16 mouse cellular contexts compared by ENCODE assay signal in genomic region chr7:110387565-110387964, GRCm38 (mm10).
DNase-seq lines count a peak whose midpoint lies in the region; ATAC-seq and TF ChIP-seq lines count a peak whose summit lies in the region.
"Had no signal": no experiment of that assay in that cellular context is flagged by ENCODE, and none has a peak within 500 bp of the region (broad histone marks: within the 10 kb centered on the region; RNA-seq: fewer than 3 reads in every experiment).

No protein-coding gene starts in this region.

- peaks cover 8% of the 10 kb centered on the region; the same call in 1 of the 2 replicates for H3K4me1 ChIP-seq in hindbrain, embryonic 10.5 days (replicated peaks)
- H3K4me1 ChIP-seq in hindbrain, embryonic 16.5 days (ENCODE audit: control insufficient read depth, insufficient read depth, low read depth, low read length): no peaks in the 10 kb centered on the region
- peaks cover 5% of the 10 kb centered on the region for H3K4me1 ChIP-seq in midbrain, embryonic 12.5 days
- H3K4me1 ChIP-seq in midbrain, postnatal 0 days (ENCODE audit: insufficient read depth, low read length): no peaks in the 10 kb centered on the region
- H3K4me1 ChIP-seq: limb, embryonic 12.5 days had no signal

- H3K9me3 ChIP-seq in hindbrain, embryonic 10.5 days: no peaks in the 10 kb centered on the region
- no peaks in the 10 kb centered on the region for H3K9me3 ChIP-seq in hindbrain, embryonic 16.5 days (ENCODE audit: control insufficient read depth, low read length)
- H3K9me3 ChIP-seq in midbrain, embryonic 12.5 days: no peaks in the 10 kb centered on the region
- no peaks in the 10 kb centered on the region for H3K9me3 ChIP-seq in midbrain, postnatal 0 days (ENCODE audit: low read length)
- H3K9me3 ChIP-seq: limb, embryonic 12.5 days had no signal

- 0 out of 2 replicates have a peak overlapping the region, but pooled peaks have one; percentile 43 for H3K27ac ChIP-seq in hindbrain, embryonic 10.5 days
- no peak overlapping the region for H3K27ac ChIP-seq in hindbrain, embryonic 16.5 days (ENCODE audit: low read depth, low read length)
- H3K27ac ChIP-seq in midbrain, embryonic 12.5 days (replicated peaks): 0 out of 2 replicates have a peak overlapping the region, but pooled peaks have one; percentile 25
- H3K27ac ChIP-seq in midbrain, postnatal 0 days (ENCODE audit: low read depth, low read length): no peak overlapping the region
- H3K27ac ChIP-seq: hindbrain, embryonic 14.5 days; limb, embryonic 12.5 days; liver, embryonic 14.5 days had no signal

- H3K9ac ChIP-seq in hindbrain, embryonic 16.5 days (ENCODE audit: low read depth, low read length): no peak overlapping the region
- no peak overlapping the region for H3K9ac ChIP-seq in midbrain, embryonic 12.5 days (replicated peaks)
- H3K9ac ChIP-seq in midbrain, postnatal 0 days (replicated peaks; ENCODE audit: low read length, poor library complexity, severe bottlenecking): no peak overlapping the region
- H3K9ac ChIP-seq: hindbrain, embryonic 14.5 days; limb, embryonic 12.5 days; liver, embryonic 14.5 days had no signal

- H3K36me3 ChIP-seq in hindbrain, embryonic 10.5 days: no peaks in the 10 kb centered on the region
- no peaks in the 10 kb centered on the region for H3K36me3 ChIP-seq in hindbrain, embryonic 16.5 days (ENCODE audit: control insufficient read depth, insufficient read depth, low read length)
- no peaks in the 10 kb centered on the region for H3K36me3 ChIP-seq in midbrain, embryonic 12.5 days
- H3K36me3 ChIP-seq in midbrain, postnatal 0 days (ENCODE audit: insufficient read depth, low read length): no peaks in the 10 kb centered on the region; the same call in 1 of the 2 replicates
- H3K36me3 ChIP-seq: limb, embryonic 12.5 days had no signal

- 58% methylated on average over 2 of the region's 2 CpGs for WGBS in hindbrain, embryonic 10.5 days
- WGBS in hindbrain, embryonic 16.5 days: 43% methylated on average over 2 of the region's 2 CpGs
- WGBS in midbrain, embryonic 12.5 days: 34% methylated on average over 2 of the region's 2 CpGs
- WGBS in midbrain, postnatal 0 days: 35% methylated on average over 2 of the region's 2 CpGs

- H3K27me3 ChIP-seq in hindbrain, embryonic 10.5 days (ENCODE audit: insufficient read depth, poor library complexity, severe bottlenecking): no peaks in the 10 kb centered on the region
- no peaks in the 10 kb centered on the region for H3K27me3 ChIP-seq in hindbrain, embryonic 16.5 days (replicated peaks; ENCODE audit: control insufficient read depth, insufficient read depth, low read length)
- H3K27me3 ChIP-seq in midbrain, embryonic 12.5 days: no peaks in the 10 kb centered on the region
- H3K27me3 ChIP-seq in midbrain, postnatal 0 days (ENCODE audit: insufficient read depth, low read length): no peaks in the 10 kb centered on the region
- H3K27me3 ChIP-seq: limb, embryonic 12.5 days had no signal

- DNase-seq in hindbrain, embryonic 10.5 days (ENCODE audit: low spot score): no peak
- no peak for DNase-seq in midbrain, postnatal 0 days (ENCODE audit: low spot score)
- DNase-seq in brain, adult 2 months (ENCODE audit: low read depth, low spot score): peak; percentile 30
- no peak for DNase-seq in lung, postnatal 25 days (ENCODE audit: low spot score)
- DNase-seq in retina, postnatal 1 day: no peak
- DNase-seq: adrenal gland, postnatal 25 days; cerebellum, postnatal 25 days; lung, postnatal 10 days had no signal

- no peak for TF ChIP-seq CTCF in midbrain, postnatal 0 days (IDR thresholded peaks at IDR 0.05)

- ATAC-seq in hindbrain, embryonic 16.5 days: no peak; the same call in 1 of the 2 replicates
- no peak for ATAC-seq in midbrain, embryonic 12.5 days (ENCODE audit: low FRiP score, low read depth)
- ATAC-seq in midbrain, postnatal 0 days (ENCODE audit: low FRiP score): no peak
- peak; percentile 20; the same call in 1 of the 2 replicates for ATAC-seq in granulocyte monocyte progenitor cell, adult 5-6 weeks (replicated peaks; ENCODE audit: poor library complexity, severe bottlenecking)
- ATAC-seq: activated CD4-positive, CD25-positive, alpha-beta regulatory T cell, adult 4 months; forebrain, embryonic 16.5 days had no signal

- H3K4me3 ChIP-seq in hindbrain, embryonic 10.5 days: no peak overlapping the region
- no peak overlapping the region for H3K4me3 ChIP-seq in hindbrain, embryonic 16.5 days (ENCODE audit: low read length)
- no peak overlapping the region for H3K4me3 ChIP-seq in midbrain, embryonic 12.5 days
- no peak overlapping the region for H3K4me3 ChIP-seq in midbrain, postnatal 0 days (ENCODE audit: low read depth, low read length)
- H3K4me3 ChIP-seq: limb, embryonic 12.5 days had no signal

- H3K4me2 ChIP-seq in hindbrain, embryonic 16.5 days (ENCODE audit: low read length): no peak overlapping the region
- H3K4me2 ChIP-seq in midbrain, embryonic 12.5 days (replicated peaks): no peak overlapping the region
- H3K4me2 ChIP-seq in midbrain, postnatal 0 days (ENCODE audit: low read depth, low read length, poor library complexity, severe bottlenecking): no peak overlapping the region
- H3K4me2 ChIP-seq: hindbrain, embryonic 14.5 days; limb, embryonic 12.5 days had no signal

Comparison
In these comparisons a context has a peak if more than half of its experiments do, and no peak if none do; other contexts are left out.
1. H3K27ac ChIP-seq: peak in hindbrain, embryonic 10.5 days (single experiment) and midbrain, embryonic 12.5 days (single experiment); none in hindbrain, embryonic 16.5 days (single experiment) and midbrain, postnatal 0 days (single experiment).